Mouse (Mus musculus) kidney, embryonic 16.5 days (tissue): ENCODE results near the gene Rai14. TPM values are rescaled to one million over a fixed set of nuclear protein-coding genes. Genes with fewer than 3 reads are reported as not detected.

Experiments
- ATAC-seq: fragments of 200-750 bp; cut with Nextera tagmentation; 2 replicates; pipeline ENCODE4 v1.8.0; 2017; ENCODE audit warnings: moderate TSS enrichment; ENCODE audit not compliant: low FRiP score, low TSS enrichment
- H3K27ac ChIP-seq: fragments of 300-500 bp; sonication (generic); 2 replicates; pipeline ENCODE4 v1.5.1; 2014; ENCODE audit warnings: low read length
- H3K27me3 ChIP-seq: fragments of 300-500 bp; sonication (generic); 2 replicates; pipeline ENCODE4 v1.6.1; 2014; ENCODE audit warnings: low read length, control low read depth, mixed read lengths; ENCODE audit not compliant: insufficient read depth
- H3K36me3 ChIP-seq: fragments of 300-500 bp; sonication (generic); 2 replicates; pipeline ENCODE4 v1.6.1; 2014; ENCODE audit warnings: low read length, control low read depth, mixed read lengths; ENCODE audit not compliant: insufficient read depth
- H3K4me1 ChIP-seq: fragments of 300-500 bp; sonication (generic); 2 replicates; pipeline ENCODE4 v1.6.1; 2014; ENCODE audit warnings: low read length, control low read depth, mixed read lengths; ENCODE audit not compliant: insufficient read depth
- H3K4me2 ChIP-seq: fragments of 300-500 bp; sonication (generic); replicated peaks from 2 replicates; pipeline ENCODE4 v1.6.1; 2014; ENCODE audit warnings: low read depth, low read length
- H3K4me3 ChIP-seq: fragments of 300-500 bp; sonication (generic); 2 replicates; pipeline ENCODE4 v1.5.1; 2014; ENCODE audit warnings: mild to moderate bottlenecking, low read length
- H3K9ac ChIP-seq: fragments of 300-500 bp; sonication (generic); replicated peaks from 2 replicates; pipeline ENCODE4 v1.6.1; 2014; ENCODE audit warnings: low read length
- H3K9me3 ChIP-seq: fragments of 300-500 bp; sonication (generic); 2 replicates; pipeline ENCODE4 v1.6.1; 2016; ENCODE audit warnings: low read length, control low read depth
- WGBS: fragments of 180-500 bp; shearing (Covaris S2); extraction: QIAGEN DNeasy Blood & Tissue Kit; methylation state at CpG from one replicate; pipeline ENCODE4 v1.1.7; 2014; 5-methylcytosine and 5-hydroxymethylcytosine counted together
- polyA plus RNA-seq: library from polyadenylated mRNA; unstranded; fragments of >200 nt; fragmentation: Nextera tagmentation; extraction: Ambion mirVana; gene quantifications from 2 replicates; pipeline ENCODE4 v1.2.1, GENCODE M21; 2015

Rai14 gene
- polyA plus RNA-seq, 1 experiment from 2014 or later = 60.6 TPM

GRCm38 (mm10) chr15:10746303-10747051 is 32.1 kb upstream of the Rai14 start:
- ATAC-seq = no peak

DNA sequence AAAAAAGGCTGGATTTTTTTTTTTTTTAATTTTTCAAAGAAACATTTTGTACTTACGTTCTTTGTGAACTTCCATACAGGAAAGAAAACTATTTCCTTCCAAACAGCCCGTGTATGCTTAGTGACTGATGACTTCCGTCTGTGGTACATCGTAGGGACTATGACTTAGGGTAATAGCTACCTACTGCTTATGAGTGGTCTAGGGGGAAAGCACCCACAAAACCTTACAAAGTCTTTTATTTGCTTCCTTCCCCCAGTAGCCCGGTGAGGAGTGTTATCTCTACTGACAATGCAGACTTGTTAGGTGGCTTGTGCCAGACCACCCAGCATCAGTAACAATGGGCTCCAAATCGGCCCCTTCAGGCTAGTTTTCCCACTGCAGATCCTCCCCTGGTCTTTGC is 28.0 kb upstream of the Rai14 start:
- no peak overlapping the region for H3K4me3 ChIP-seq
- H3K36me3 ChIP-seq = no peaks in the 10 kb centered on the region
- H3K4me2 ChIP-seq = no peak overlapping the region
- H3K27me3 ChIP-seq = no peaks in the 10 kb centered on the region
- ATAC-seq = no peak
- no peaks in the 10 kb centered on the region for H3K9me3 ChIP-seq
- H3K4me1 ChIP-seq = peaks cover 3% of the 10 kb centered on the region
- 80% methylated on average over 6 of the region's 6 CpGs for WGBS
- H3K27ac ChIP-seq = no peak overlapping the region
- no peak overlapping the region for H3K9ac ChIP-seq

More at GRCm38 (mm10) chr15:10746303-10747051, 32.1 kb upstream of the Rai14 start:
- no peaks in the 10 kb centered on the region for H3K9me3 ChIP-seq
- 75% methylated on average over 4 of the region's 4 CpGs for WGBS
- no peak overlapping the region for H3K9ac ChIP-seq
- H3K27ac ChIP-seq = no peak overlapping the region
- H3K27me3 ChIP-seq = no peaks in the 10 kb centered on the region
- H3K4me1 ChIP-seq = peaks cover 7% of the 10 kb centered on the region; the same call in 1 of the 2 replicates
- no peak overlapping the region for H3K4me2 ChIP-seq
- no peak overlapping the region for H3K4me3 ChIP-seq
- H3K36me3 ChIP-seq = no peaks in the 10 kb centered on the region

DNA sequence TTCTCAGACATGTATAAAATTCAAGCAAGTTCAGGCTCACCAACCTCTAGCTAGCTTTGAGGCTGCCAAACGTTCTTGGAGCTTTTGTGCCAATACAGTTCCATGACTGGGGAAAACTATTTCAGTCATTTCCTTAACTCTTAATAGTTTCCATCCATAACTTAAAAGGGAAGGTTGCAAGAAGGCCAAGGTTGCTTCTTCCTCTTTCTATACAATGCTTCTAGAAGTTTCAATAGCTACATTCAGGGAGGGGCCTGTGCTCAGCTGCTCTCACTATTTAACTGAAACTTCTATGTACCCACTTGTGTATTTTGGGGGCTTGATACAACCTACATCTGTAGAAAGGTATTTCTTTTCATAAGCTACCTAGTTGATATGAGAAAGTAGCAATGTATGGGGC is 24.9 kb upstream of the Rai14 start:
- H3K9ac ChIP-seq = no peak overlapping the region
- no peak for ATAC-seq
- no peaks in the 10 kb centered on the region for H3K27me3 ChIP-seq
- no peaks in the 10 kb centered on the region for H3K9me3 ChIP-seq
- H3K36me3 ChIP-seq = no peaks in the 10 kb centered on the region
- H3K4me1 ChIP-seq = peaks cover 8% of the 10 kb centered on the region
- H3K27ac ChIP-seq = no peak overlapping the region
- no peak overlapping the region for H3K4me2 ChIP-seq
- no peak overlapping the region for H3K4me3 ChIP-seq
- WGBS = 56% methylated on average over 1 of the region's 1 CpGs

DNA sequence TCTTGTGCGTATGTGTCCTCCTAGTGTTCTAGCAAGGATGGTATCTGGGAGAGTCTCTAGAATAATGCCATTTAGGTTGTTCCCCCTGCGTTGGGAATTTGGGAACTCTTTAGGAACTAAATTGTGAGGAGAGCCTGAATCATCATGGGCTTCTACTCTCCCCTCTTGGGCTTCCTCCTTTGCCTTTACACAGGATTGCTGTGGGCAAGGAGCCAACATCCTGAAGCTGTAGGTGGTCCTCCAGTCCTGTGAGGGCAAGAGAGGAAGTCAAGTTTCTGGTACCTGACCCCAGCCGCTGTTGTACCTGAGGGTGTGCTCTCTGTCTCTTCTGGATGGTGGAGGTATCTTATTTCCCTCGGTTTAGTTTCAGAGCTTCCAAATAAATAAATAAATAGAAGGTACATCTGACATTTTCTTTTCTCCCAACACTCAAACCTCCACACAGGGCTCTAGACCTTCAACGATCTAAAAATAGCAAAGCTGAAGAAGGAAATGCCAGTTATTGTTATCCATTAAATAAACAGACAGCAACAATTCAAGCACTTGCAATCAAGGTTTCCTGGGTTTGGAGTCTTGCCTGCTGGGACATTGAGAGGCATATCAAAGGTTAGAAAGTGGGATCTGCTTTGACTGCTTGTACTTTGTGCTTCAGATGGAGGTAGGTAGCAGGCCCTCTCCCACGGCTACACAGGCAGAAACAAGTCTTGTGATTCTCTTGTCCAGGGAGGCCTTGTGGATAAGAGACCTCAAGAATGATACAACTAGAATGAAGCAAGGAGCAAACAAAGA is 24.1 kb upstream of the Rai14 start:
- H3K4me2 ChIP-seq = no peak overlapping the region
- peaks cover 8% of the 10 kb centered on the region for H3K4me1 ChIP-seq
- no peak overlapping the region for H3K9ac ChIP-seq
- H3K36me3 ChIP-seq = no peaks in the 10 kb centered on the region
- 69% methylated on average over 6 of the region's 6 CpGs for WGBS
- no peaks in the 10 kb centered on the region for H3K27me3 ChIP-seq
- no peak for ATAC-seq
- H3K4me3 ChIP-seq = no peak overlapping the region
- H3K9me3 ChIP-seq = no peaks in the 10 kb centered on the region
- H3K27ac ChIP-seq = no peak overlapping the region

DNA sequence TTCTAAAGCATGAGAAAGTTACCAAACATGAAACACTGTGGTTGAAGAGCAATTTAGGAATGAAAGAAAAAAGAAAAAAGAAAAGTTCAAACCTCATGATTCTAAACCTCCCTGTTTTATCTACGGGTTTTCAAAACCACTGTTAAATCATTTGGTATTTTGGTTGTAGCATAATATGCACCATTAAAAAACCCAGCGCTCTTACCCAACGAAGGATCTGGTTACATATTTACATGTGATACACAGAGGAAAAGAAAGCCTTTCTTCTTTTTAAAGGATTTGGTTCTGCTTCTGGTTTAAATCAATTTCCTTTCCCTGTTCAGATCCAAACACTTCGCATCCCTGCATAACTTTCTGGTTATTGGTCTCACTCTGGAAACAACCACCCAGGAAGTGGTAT is 21.5 kb upstream of the Rai14 start:
- ATAC-seq = no peak
- Histone ChIP-seq H3K4me3 (no peak overlapping the region), H3K36me3 (no peaks in the 10 kb centered on the region), H3K9me3 (no peaks in the 10 kb centered on the region), H3K4me1 (peaks cover 11% of the 10 kb centered on the region), H3K27me3 (no peaks in the 10 kb centered on the region), H3K4me2 (no peak overlapping the region), H3K9ac (no peak overlapping the region), H3K27ac (no peak overlapping the region)
- 65% methylated on average over 4 of the region's 4 CpGs for WGBS

- Histone ChIP-seq H3K36me3 (no peaks in the 10 kb centered on the region), H3K4me3 (no peak overlapping the region), H3K9me3 (no peaks in the 10 kb centered on the region), H3K27ac (no peak overlapping the region), H3K4me1 (peaks cover 11% of the 10 kb centered on the region), H3K27me3 (no peaks in the 10 kb centered on the region), H3K9ac (no peak overlapping the region), H3K4me2 (no peak overlapping the region)
- 0 out of 2 replicates have a peak, but pooled peaks have one; percentile 40 for ATAC-seq
- 52% methylated on average over 8 of the region's 8 CpGs for WGBS
Observed at GRCm38 (mm10) chr15:10735216-10735615, 20.8 kb upstream of the Rai14 start.

DNA sequence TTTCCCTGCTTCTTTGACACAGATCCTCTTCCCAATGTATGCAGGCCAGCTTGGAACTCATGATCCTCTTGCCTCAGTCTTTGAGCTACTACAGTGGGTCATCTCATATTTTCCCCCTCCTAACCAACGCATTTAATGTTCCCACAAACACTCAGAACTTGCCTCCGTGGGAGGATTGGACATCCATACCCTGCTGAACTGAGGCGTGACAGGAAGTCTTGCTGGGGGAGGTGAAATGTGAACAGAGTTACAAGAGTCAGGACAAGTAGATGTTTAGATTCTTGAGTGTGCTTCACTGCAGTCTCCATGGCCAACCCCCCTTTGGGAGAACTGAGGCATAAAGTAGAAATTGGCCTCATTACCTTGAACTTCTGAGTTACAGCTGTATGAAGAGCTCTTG is 17.0 kb upstream of the Rai14 start:
- Histone ChIP-seq H3K4me3 (no peak overlapping the region), H3K27me3 (no peaks in the 10 kb centered on the region), H3K4me1 (peaks cover 11% of the 10 kb centered on the region), H3K4me2 (no peak overlapping the region), H3K9ac (no peak overlapping the region), H3K27ac (peak overlapping the region; percentile 9; the same call in 1 of the 2 replicates), H3K36me3 (no peaks in the 10 kb centered on the region), H3K9me3 (no peaks in the 10 kb centered on the region)
- WGBS = 26% methylated on average over 3 of the region's 3 CpGs
- peak; percentile 67 for ATAC-seq

- no peaks in the 10 kb centered on the region for H3K9me3 ChIP-seq
- no peak for ATAC-seq
- H3K27ac ChIP-seq = no peak overlapping the region
- H3K36me3 ChIP-seq = no peaks in the 10 kb centered on the region
- WGBS = 74% methylated on average over 3 of the region's 3 CpGs
- H3K4me2 ChIP-seq = no peak overlapping the region
- peaks cover 12% of the 10 kb centered on the region for H3K4me1 ChIP-seq
- H3K4me3 ChIP-seq = no peak overlapping the region
- no peaks in the 10 kb centered on the region for H3K27me3 ChIP-seq
- H3K9ac ChIP-seq = no peak overlapping the region
Observed at GRCm38 (mm10) chr15:10726272-10726671, 11.8 kb upstream of the Rai14 start.

- H3K4me3 ChIP-seq = no peak overlapping the region
- H3K4me2 ChIP-seq = no peak overlapping the region
- ATAC-seq = no peak
- no peaks in the 10 kb centered on the region for H3K27me3 ChIP-seq
- H3K27ac ChIP-seq = no peak overlapping the region
- H3K36me3 ChIP-seq = no peaks in the 10 kb centered on the region
- peaks cover 16% of the 10 kb centered on the region for H3K4me1 ChIP-seq
- no peak overlapping the region for H3K9ac ChIP-seq
- 90% methylated on average over 3 of the region's 3 CpGs for WGBS
- H3K9me3 ChIP-seq = no peaks in the 10 kb centered on the region
Observed at GRCm38 (mm10) chr15:10724857-10725256, 10.4 kb upstream of the Rai14 start.

- Histone ChIP-seq H3K27ac (no peak overlapping the region), H3K9me3 (no peaks in the 10 kb centered on the region), H3K4me2 (no peak overlapping the region), H3K4me1 (peaks cover 16% of the 10 kb centered on the region), H3K27me3 (no peaks in the 10 kb centered on the region), H3K4me3 (no peak overlapping the region), H3K9ac (no peak overlapping the region), H3K36me3 (no peaks in the 10 kb centered on the region)
- 47% methylated on average over 1 of the region's 1 CpGs for WGBS
- no peak for ATAC-seq
Observed at GRCm38 (mm10) chr15:10723507-10723906, 9.1 kb upstream of the Rai14 start.
